Mouse (Mus musculus): ENCODE data around the gene Mtfmt.

The Mtfmt gene

DNA sequence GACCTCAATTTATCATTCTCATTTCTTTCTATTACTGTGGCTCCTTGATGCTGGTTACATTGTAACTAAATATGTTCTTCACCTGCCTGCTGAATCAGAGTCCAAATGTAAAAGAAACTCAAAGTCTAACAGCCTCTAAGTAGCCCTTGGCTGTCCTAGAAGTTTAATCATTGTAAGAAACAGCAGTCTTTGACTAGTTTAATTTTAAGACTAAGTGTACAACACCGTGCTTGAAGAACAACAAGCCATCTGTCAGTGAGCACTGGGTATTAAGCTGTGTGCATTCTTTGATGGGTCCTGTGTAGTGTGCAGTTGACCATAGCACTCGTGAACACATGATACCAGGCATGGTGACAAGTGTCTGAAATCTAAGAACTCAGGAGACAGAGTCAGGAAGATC, 8.1 kb upstream of the Mtfmt start:
- DNase-seq (ENCODE audit: low spot score in 2 of 2), result no peak

DNA sequence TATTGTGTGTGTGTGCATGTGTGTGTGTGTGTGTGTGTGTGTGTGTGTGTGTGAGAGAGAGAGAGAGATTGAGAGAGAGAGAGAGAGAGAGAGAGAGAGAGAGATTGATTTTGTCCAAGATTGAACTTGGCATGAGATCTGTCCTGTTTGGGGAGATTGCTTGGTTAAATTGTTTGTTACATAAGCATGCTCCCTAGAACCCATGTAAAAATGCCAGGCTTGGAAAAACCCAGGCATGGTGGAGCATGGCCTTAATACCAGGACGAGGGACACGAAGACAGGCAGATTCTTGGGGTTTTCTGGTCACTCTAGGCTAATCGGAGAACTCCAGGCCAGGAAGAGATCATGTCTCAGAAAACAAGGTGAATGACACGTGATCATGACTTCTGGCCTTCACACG, 7.6 kb upstream of the Mtfmt start:
- no peak for DNase-seq (ENCODE audit: low spot score in 2 of 2)

DNA sequence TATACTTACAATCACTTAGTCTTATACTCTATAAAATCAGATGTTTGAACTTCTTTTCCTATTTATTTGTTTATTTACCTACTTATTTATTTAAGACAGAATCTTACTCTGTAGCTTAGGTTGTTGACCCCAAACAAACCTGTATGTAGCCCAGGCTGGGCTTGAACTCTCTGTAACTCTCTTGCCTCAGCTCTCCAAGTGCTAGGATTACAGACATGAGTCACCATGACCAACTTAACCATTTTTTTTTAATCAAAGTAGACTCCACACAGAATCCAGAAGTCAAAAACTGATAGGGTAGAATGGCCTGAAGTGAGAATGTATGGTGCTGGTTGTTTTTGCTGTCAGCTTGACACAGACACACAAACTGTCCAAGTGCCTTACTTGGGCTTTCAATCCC, 5.2 kb upstream of the Mtfmt start:
- DNase-seq (ENCODE audit: low spot score in 2 of 2), result no peak

DNA sequence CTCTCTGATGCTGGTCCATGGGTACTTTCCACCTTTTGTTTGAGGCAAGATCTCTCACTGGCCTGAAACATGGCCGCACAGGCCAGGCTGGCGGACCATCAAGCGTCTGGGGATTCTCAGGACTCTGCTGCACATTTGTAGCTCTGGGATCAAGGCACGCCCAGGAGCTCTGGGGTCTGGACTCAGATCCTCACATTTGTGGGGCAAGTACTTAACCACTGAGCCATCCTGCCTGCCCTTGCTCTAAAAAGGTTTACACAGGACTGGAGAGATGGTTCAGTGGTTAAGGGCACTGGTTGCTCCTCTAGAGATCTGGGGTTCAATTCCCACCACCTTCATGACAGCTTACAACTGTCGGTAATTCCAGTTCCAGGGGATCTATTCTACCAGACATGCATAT, 4.7 kb upstream of the Mtfmt start:
- DNase-seq (ENCODE audit: low spot score in 2 of 2), result no peak

DNA sequence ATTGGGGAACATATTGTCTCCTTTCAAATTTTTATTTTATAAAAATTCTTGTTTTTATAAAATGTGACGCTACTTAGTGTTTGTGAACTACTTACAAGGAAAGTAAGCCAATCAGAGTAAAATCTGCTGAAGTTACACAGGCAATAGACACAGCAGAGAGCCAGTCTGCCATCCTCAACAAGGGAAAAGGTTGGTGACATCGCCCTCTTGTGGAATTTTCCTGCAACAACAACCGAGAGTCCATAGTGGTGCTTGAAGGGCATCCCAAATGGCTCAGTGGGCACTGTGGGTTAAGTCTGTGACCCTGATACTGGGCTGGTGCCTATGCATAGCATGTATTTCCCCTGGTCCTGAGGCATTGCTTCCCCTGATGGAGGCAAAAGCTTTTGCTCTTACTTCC, 3.3 kb upstream of the Mtfmt start:
- peak; percentile 85 to 94 for DNase-seq (ENCODE audit: low spot score in 2 of 2)

DNA sequence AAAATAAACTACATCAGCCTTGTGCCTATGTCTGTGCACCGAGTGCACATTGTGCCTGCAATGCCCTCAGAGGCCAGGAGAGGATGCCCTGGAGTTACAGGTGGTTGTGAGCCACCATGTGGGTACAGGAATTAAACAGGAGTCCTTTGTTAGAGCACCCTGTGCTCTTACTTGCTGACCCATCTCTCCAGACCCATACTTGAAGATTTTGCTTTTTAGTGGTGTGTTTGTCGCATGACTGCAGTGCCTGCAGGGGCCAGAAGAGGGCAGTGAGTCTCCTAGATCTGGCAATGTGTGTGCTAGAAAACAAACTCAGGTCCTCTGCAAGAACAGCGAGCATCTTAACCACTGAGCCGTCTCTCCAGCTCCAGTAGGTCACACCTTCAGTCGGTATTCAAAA, 1.4 kb upstream of the Mtfmt start:
- DNase-seq (ENCODE audit: low spot score in 2 of 2), result peak in 1 of 2 experiments; percentile 13

DNA sequence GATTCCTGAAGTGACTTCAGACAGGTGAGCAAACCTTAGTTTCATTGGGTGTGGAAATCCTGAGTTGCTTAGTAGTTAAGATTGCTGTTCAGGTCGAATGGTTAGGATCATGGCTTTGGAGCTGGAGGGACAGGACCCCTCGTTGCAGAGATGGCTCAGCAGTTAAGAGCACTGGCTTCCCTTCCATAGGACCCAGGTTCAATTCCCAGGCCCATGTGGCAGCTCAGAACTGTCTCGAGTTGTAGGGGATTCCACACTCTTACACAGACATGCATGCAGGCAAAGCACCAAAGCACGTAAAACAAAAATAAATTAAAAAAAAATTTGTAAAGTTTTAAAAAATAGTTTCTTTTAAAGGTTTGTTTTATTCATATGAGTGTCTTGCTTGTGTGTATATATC, 371 bp upstream of the Mtfmt start:
- no peak for DNase-seq (ENCODE audit: low spot score in 2 of 2)

DNA sequence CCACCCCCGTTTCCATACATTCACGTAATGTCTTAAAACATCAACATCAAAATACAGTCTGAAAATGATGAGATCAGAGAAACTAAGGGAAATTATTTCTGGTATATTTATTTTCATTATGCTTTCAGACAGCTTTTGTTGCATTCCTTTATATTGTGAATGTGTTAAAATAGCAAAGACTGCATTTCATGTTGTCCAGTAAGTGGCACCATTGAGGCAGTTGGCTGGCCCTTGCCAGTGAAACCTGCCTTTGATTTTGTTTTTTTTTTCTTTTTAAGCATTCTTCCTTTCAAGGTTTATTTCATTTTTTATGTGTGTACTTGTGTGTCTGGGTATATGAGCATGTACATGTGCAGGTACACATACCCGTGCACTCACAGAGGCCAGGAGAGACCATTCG, 9.1 kb downstream of the Mtfmt start:
- DNase-seq (ENCODE audit: low spot score in 2 of 2), result no peak

DNA sequence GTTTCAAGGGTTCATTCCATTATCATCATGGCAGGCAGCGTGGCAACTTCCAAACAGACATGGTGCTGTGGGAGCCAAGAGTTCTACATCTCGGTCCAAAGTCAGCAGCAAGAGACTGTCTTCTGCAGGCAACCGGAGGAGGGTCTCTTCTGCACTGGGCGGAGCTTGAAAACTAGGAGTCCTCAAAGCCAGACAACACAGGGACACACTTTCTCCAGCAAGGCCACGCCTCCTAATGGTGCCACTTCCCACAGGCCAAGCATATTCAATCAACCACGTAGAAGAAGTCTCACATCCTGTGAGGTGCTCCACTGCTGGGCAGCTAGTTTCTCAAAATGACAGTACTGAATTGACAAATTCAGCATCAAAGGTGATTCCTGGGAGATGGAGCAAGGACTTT, 12.4 kb downstream of the Mtfmt start:
- DNase-seq (ENCODE audit: low spot score in 2 of 2), result no peak

DNA sequence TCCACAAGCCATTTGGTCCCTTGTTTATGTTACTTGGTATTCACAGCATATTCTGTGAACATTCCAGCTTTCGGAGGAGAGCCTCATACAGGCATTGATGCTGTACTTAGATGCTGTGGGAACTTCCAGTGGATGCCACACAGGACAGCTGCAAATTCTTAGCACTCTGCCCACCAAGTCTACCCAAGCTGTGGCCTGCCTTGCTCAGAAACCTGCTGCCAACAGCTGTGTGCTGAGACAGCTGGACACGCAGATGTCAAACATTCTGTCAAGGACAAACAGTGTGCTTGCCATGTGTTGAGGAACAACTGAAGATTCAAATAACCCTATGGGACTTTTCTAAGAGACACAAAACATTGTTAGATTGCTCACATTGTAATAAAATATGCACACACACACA, 23.4 kb downstream of the Mtfmt start:
- DNase-seq (ENCODE audit: low spot score in 2 of 2), result no peak

DNA sequence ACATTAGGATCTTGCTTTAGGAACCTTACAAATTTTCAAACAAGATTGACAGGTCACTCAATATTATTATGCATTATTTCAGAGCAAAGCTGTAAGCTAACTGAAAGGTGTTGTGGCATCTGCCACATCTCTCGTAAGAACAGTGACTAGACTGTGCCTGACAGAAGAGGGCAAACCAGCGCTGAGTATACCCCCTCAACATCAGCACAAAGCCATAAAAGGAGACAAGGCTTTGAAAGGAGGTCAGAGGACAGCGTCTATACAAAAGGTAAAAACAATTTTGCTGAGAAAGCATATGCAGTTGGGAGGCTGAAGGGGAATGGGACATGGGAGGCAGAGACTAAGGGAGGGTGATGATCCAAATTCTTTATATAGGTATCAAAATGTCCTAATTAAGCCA, 24.6 kb downstream of the Mtfmt start:
- DNase-seq (ENCODE audit: low spot score in 2 of 2), result no peak

DNA sequence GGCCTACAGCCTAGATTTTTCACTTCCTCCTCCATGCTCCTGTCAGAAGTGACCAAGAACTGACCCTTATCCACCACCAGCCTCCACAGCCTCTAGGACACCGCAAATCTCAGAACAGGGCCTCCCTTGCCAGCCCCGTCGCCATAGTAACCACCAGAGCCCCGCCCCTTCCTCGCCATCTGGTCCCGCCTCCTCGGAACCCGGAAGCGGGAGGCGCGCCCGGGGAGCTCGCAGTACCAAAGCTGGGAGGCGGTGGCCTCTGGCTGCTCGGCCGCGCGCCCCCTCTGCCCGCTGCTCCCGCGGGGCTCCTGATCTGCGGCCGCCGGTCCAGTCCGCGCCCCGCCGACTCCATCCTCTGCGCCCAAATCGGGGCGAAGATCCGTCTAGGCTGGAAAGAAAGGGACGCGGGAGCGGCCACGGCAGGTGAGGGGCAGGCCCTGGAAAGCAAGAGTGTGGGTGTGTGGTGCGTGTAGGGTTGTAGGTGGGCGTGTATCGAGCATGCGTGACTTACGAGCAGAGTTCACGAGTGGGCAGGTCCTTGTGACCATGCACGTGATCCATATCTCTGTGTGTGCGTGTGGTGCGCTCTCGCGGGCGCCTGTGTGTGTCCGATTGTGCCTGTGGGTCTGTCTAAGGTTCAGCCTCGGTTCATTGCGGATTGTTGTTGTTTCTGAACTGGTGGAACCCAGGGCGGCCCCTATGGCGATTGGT, 25.3 kb downstream of the Mtfmt start, which contains the start of gene Spg21:
Gene Spg21 (plus strand): TSS at position 216 of the 711 bp plus-strand sequence.
- DNase-seq (ENCODE audit: low spot score in 2 of 2), result peak; percentile 93 to 94

DNA sequence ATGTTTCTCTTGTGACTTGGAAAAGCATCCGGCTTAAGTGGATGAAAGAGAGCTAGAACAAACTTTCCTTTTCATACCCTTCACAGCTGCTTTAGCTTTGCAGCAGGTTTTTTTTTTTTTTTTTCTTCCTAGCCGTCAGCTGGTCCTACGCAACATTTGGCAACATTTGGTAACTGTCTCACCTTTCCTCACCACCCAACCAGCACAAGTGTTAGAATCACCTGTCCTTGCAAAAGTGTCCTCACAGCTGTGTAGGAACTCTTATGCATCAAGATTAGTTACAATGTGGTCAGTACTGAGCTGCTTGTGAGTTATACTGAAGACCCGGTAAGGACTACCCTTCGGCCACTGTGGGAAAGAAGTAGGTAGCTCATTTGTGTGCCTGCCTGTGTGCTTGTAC, 27.0 kb downstream of the Mtfmt start:
- no peak for DNase-seq (ENCODE audit: low spot score in 2 of 2)

DNA sequence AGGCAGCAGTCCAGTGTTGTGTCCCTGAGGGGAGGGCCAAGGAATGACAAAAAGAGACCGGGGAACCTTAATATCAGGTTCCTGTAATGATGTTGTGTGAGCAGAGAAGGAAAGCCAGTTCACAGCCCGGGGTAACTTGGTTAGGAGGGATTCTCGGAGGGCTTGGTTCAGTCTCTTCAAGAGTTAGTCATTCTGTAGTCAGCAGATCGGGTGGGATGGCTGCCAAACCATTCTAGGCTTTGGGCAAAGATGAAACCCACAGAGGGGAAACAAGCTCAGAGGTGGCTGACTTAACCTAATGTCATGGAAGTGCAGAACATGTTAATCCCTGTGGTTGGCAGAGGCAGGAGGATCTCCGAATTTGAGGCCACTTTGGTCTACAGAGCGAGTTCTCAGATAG, 28.6 kb downstream of the Mtfmt start:
- DNase-seq (ENCODE audit: low spot score in 2 of 2), result no peak

DNA sequence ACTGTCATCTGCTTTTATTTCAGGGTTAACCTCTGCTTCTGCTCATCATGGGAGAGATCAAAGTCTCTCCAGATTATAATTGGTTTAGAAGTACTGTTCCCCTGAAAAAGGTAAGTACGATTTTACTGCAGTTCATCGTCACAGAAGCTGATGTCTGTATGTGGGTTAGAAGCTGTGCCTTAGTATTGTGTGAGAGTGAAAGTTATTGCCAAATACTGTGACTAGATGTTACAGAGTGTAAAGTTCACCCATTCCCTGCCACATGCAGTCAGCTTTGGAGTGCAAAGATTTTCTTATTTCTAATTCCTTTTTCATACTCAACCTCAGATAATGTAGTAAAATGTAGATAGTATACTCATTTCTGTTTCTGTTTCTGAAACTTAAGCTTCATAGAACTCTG, 29.7 kb downstream of the Mtfmt start:
- no peak for DNase-seq (ENCODE audit: low spot score in 2 of 2)

DNA sequence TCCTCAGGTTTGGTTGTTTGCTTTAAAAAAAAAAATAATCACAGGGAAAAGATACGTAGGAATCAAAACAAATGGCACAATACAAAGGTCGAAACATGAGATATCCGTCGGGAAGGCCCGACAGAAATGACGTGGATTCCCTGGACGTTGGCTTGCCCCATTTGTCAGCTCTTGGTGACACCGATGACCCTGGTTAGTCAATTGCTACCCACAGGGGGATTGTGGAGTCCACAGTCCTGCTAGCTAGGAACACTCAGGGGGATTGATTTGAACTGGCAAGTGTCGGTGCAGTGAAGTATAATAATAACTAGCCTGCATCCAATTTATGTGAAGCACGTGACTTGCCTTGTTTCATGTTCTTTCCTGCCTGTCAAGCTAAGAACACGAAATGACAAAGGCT, 32.1 kb downstream of the Mtfmt start:
- no peak for DNase-seq (ENCODE audit: low spot score in 2 of 2)

DNA sequence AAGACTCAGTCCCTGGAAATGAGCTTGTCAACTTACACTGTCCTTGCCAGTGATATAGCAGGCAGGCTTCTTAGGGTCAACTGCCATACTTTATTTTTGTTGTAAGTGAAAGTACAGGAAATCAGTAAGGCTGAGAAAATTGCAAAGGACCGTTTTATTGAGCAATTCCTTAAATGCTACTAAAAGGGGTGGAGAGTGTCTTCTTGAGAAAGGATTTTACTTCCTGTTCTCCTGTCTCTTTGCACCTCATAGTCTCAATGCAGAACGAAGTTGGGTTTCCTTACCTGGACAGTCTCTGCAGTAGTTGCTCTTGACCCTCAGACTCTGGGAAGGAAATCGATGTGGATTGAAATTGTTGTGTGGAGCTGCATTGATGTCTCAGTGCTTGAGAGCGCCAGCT, 37.2 kb downstream of the Mtfmt start:
- DNase-seq (ENCODE audit: low spot score in 2 of 2), result no peak

DNA sequence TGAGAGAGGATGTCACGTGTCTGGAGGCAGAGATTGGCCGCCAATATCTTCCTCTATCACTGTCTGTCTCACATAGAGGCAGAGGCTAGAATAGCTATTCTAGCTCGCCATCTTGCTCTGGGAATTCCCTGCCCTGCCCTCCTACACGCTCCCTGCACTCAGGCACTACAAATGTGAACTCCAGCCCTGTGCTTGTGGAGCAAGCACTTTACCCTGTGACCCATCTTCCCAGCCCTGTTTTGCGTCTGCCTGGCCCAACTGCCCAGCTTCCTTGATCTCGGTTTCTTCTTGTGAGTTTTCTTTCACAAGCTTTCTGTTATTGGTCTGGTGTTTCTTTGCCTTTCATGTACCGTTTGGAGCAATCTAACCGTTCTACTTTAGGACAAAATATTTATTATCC, 43.6 kb downstream of the Mtfmt start:
- no peak for DNase-seq (ENCODE audit: low spot score in 2 of 2)

DNA sequence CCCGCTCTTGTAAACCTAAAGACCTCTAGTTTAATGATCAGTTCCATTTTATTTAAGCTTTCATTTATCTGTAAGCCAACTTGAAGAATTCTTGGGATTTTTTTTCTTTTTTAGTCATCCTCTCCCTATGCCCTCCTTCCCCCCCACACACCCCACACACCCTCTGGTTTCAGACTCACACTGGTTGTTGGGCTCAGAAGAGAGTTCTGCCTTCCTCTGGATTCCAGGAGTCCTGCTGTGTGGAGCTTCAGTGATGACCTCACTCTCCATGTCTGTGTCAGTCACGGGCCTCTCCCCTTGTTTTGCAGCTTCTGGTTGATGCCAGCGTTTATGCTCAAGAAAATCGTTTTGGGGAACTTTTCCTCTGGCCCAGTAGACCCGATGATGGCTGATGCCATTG, 44.5 kb downstream of the Mtfmt start:
- no peak for DNase-seq (ENCODE audit: low spot score in 2 of 2)

DNA sequence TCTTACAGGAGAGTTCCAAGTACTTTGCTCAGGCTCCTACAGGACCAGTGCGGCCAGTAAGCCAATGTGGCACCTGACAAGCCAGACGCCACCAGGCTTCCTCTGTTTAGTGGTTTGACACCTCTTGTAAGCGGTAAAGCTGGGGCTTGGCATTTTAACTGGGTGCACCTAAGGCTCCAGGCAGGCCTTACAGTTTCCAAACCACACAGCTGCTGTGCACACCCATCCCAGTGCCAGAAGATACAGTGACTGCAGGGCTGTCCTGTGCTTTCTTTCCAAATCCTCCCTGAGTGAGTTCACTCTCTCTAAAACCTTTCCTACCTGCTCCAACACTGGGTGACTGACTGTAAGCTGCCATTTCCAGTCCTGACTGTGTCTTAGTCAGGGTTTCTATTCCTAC, 55.9 kb downstream of the Mtfmt start:
- no peak for DNase-seq (ENCODE audit: low spot score in 2 of 2)

DNA sequence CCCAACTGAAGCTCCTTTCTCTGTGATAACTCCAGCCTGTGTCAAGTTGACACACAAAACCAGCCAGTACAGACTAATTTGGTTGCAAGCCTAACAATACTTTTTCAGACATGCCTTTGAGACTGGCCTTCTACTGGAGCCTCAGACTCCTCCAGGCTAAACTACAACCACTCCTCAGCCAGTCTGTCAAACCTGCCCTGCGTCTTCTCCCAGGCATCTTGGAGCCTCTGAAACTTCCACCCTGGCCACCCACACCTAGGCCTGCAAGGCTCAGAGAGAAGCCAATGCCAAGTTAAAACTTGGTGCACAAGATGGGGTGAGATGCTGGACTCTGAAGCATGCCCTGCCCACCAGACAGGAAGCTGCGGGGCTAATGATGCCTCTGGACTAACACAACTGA, 56.8 kb downstream of the Mtfmt start:
- no peak for DNase-seq (ENCODE audit: low spot score in 2 of 2)

DNA sequence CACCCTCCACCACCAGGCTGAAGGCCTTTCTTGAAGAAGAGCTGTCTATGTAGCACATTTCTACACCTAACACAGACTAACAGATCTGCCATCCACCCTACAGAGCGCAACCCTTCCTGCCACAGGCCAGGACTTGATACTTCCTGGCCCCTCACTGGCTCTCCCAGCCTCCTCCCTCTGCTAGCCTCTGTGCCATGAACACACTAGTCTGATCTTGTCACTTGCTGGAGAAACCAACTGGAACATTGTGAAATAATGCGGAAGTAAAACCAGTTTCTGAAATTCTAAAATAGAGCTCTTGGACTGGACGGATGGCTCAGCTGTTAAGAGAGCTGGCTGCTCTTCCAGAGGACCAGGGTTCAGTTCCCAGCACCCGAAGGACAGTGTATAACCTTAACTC, 57.3 kb downstream of the Mtfmt start:
- no peak for DNase-seq (ENCODE audit: low spot score in 2 of 2)

DNA sequence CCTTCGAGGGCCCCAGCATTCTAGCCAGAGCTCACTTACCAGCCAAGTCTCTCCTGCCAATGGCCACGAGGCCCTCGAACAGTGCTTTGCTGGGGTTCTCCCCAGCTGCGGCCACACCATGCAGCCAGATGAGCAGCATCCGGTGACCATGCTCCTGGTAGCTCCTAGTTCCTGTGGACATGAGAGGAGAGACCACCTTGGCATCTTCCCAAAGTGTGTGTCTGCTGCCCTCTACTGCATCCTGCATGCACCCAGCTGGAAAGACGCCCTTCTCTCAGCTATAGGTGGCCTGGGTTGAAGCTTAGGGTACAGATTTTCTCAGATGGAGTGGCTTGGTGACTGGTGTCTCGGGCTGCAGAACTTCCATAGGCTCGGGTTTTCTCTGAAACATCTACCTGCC, 66.6 kb downstream of the Mtfmt start:
- no peak for DNase-seq (ENCODE audit: low spot score in 2 of 2)

Data from frontal cortex, postnatal 36 days (tissue).